Mouse (Mus musculus) gastrocnemius, postnatal 25 days (tissue): Measurements from ENCODE around the gene Asl. TPM values are rescaled to one million over a fixed set of nuclear protein-coding genes. Genes with fewer than 3 reads are reported as not detected.

ENCODE experiments used
- DNase-seq: peaks from one replicate; pipeline ENCODE4 v3.0.0; 2022
- long read RNA-seq, 2 experiments: library from polyadenylated mRNA; stranded (forward); transcript quantifications; one replicate each; pipeline ENCODE4 v2.0.0; 2021
- total RNA-seq, 2 experiments: library from RNA; stranded (reverse); gene quantifications; 1 replicate in 1 of 2; 2 replicates in 1 of 2; pipeline ENCODE4 v1.2.3; 2021

Gene Asl
- 10 to 100 TPM in 1 of 2 experiments, 1 to 10 TPM in 1; 9.4 to 10.1 TPM for total RNA-seq
- long read RNA-seq, experiment 1, transcript Asl-205 (17 exons, 1,824 nt) = major isoform, 9 of 13 reads
- long read RNA-seq, experiment 1, partial matches to known transcripts = 2 of 13 reads
- long read RNA-seq, experiment 1, other reads (novel, unspliced or antisense) = 1 of 13 reads
- long read RNA-seq, experiment 2, transcript Asl-205 (17 exons, 1,824 nt) = major isoform, 9 of 11 reads
- long read RNA-seq, experiment 2, partial matches to known transcripts = 0 of 11 reads
- long read RNA-seq, experiment 2, other reads (novel, unspliced or antisense) = 0 of 11 reads

DNA sequence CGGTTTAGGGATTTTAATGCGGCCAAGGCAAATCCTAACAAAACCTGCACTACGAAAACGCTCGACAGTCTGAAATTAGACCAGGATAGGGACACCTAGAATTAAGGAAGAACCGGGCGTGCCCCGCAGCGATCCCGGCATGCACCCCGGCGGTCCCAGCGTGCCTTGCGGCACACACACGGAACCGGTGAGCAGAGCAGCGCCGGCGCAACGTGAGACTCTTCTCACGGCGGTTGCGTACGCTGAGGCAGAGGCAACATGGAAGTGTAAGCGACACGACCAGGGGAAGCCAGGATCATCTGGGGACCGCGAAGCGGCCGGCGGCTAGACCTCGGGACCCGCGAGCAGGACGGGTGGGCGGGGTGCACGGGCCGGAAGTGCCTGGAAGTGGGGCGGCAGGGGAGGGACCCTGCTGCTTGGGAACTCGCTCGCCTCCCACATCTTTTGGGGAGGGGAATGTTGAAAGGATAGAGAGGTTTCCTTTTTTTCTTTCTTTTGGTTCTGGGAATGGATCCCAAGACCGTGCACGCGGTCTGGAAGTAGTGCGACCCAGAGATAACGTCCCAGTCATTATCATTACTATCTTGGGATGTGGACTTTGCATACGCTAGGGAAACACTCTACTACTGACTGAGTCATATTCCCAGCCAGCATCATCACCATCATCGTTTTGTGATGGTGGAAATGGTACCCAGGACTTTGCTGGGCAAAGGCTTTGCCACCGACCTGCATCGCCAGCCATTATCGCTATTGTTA is at the start of gene Asl, which contains the start of gene Crcp:
Gene Asl (minus strand): TSS at position 106 of the 756 bp plus-strand sequence.
Gene Crcp (plus strand): TSS at position 149 of the 756 bp plus-strand sequence.
- peak; percentile 79 for DNase-seq

DNA sequence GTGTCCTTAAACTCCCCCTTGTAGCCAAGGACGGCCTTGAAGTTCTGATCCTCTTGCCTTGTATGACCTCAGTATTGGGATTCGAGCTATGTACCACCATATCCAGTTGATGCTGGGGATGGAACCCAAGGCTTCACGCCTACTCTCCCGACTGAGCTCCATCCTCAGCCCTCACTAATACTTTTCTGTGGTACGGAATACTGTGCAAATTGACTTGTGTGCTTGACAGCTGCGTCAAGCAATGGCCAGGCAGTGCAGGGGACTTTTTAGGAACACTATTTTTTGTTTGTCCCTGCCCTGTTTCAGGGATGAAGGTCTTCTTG is 49.7 kb upstream of the Asl start:
- no peak for DNase-seq

DNA sequence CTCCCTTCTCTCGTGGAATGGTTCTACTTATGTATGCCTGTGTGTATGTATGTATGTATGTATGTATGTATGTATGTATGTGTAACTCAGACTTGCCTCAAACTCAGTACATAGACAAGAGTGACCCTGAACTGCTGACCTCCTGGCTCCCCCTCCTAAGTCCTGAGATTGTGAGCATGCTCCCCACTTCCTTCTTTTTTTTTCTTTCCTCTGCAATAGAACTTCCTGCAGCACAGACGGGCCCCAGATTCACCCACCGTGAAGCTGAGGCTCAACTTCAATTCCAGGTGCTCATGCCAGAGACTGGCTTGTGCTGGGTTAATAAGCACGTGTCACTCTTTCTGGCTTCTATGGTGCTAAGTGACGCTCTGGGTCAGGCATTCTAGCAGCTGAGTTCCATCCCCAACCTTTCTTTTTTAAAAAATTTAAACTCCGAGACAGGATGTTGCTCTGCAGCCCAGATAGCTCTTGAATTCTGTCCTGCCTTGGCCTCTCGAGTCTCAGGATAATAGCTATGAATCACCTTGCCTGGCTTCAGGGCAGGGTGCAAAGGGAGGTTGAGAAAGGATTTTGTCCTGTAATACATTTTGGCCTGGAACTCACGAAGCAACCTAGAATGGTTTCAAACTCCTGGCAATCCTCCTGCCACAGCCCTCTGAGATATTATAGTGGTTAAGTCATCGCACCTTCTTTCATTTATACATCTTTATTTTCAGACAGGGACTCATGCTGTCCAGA is 49.2 kb upstream of the Asl start:
- DNase-seq = no peak

DNA sequence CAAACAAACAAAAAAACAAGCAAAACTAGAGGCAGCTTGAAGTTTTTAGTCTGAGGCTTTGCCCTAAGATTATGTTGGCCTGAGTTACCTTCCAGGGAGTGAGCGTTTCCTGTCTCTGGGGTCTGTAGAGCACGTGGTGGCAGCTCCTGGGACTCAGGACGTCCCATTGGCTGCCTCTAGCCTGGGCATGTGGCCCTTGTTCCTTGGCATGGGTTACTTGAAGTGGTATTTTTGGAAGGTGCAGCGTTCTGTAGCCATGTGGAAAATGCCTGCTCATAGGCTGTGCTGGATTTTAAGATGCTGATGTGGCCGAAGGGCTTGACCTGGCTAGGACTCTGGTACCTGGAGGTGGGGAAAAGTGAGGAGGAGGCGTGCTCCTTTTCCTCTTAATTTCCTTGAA is 47.3 kb upstream of the Asl start:
- peak; percentile 67 for DNase-seq

DNA sequence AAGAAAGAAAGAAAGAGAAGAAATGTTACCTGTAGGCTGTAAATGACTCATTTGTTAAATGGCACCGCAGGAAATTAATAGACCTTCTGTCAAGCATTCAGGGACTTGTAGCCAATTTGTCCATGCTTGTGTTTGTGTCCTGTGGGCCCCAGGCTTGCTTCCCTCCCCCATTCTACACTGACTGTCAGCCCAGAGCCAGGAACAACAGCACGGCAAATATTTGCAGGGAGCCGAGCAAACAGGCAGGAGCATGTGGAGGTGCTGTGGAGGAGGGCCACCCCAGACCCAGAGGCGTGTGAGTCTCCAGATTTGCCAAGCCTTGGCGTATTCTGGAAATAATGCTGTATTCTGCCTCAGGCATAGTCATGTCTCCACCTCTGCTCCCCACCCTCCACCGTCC is 45.4 kb upstream of the Asl start:
- no peak for DNase-seq

DNA sequence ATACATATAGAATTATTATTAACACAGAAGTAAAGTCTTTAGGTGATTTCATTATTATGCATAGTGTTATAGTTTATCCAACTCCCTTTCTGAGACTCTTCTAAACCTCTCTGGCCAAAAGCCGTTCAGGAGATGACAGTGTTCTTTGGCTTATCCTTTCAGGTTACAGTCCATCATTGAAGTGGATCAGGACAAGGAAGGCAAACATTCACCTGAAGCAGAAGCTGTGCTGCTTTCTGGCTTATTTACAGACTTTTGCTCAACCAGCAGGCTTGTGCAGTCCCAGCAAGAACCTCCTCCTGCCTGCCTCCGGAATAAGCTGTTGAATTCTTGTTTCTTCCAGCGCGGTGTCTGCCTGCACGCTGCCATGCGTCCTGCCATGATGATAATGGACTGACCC is 44.0 kb upstream of the Asl start, which contains the start of gene Tpst1:
Gene Tpst1 (plus strand): TSS at position 301 of the 400 bp plus-strand sequence.
- no peak for DNase-seq

DNA sequence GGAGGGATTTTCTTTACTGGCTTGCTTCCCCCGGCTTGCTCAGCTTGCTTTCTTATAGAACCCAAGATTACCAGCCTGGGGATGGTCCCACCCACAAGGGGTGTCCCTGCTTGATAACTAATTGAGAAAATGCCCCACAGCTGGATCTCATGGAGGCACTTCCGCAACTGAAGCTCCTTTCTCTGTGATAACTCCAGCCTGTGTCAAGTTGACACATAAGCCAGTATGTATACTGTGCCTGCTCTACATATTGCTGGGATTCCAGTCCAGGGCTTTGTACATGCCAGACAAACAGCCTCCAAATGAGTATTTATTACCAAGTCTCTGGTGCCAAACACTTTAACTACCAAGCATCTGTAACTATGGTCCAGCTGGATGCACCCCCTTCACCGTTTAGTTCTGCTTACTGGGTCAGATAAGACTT is 38.8 kb upstream of the Asl start:
- no peak for DNase-seq

DNA sequence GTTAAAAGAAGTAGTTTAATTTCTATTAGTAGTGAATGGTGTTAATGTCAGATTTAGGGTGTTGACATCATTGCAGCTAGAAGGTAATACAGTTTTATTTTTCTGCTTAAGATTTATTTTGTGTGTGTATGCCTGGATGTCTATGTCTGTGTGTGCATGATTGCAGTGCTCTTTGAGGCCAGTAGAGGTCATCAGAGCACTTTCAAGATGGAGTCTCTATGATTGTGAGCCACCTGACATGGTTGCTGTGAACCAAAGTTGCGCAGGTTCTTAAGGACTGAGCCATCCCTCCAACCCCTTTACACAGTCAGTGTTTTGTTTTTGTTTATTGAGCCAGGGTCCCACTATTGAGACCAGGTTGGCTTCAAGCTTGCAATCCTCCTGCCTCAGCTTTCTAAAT is 36.5 kb upstream of the Asl start:
- DNase-seq = no peak

DNA sequence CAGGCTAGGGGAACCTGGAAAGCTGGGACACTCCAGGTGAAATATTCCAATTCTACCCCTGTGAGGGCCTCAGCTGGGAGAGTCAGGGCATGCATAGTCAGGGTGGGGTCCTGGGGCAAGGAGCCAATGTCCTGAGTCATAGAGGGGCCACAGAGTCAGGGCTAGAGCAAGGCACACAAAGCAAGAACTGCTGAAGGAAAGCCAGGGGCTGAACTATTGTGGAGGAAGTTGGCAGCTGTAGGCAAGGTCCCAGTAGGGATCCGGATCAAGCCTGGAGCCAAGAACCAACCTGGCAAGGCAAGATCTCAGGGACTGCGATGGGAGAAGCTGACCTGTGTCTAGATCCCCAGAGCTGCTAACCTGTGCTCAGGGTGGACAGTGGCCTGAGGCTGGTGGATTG is 34.7 kb upstream of the Asl start:
- no peak for DNase-seq

DNA sequence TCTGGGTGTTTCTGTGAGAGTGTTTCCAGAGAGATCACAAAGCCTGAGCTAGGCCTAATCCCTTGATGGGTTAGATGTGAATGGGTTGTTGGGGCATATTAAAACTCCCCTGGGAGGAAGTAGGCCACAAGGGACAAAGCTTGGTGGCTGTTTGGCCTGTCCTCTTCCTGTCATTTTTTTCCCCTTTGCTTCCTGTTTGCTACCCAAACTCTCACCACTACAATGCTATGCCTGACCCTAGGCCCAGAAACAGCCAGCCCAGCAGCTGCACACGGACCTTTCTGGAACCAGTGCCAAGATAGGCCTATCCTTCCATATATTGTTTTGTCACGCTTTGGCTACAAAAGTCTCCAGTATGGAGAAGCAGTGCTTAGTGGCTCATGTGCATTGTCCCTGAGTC is 33.0 kb upstream of the Asl start:
- DNase-seq = no peak

DNA sequence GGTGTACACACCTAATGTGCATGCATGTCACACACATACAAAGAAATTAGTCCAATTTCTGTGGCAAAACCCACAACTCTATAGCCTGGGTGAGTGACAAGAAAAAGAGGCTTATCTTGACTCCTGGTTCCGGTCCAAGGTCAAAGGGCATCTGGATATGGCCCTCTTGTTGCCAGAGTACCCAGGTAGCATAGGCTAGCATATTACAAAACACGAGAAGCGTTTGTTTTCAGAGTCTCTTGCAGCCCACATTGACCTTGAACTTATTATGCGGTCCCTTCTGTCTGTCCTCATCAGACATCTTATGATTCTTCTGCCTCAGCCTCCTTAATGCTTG is 31.2 kb upstream of the Asl start:
- no peak for DNase-seq

DNA sequence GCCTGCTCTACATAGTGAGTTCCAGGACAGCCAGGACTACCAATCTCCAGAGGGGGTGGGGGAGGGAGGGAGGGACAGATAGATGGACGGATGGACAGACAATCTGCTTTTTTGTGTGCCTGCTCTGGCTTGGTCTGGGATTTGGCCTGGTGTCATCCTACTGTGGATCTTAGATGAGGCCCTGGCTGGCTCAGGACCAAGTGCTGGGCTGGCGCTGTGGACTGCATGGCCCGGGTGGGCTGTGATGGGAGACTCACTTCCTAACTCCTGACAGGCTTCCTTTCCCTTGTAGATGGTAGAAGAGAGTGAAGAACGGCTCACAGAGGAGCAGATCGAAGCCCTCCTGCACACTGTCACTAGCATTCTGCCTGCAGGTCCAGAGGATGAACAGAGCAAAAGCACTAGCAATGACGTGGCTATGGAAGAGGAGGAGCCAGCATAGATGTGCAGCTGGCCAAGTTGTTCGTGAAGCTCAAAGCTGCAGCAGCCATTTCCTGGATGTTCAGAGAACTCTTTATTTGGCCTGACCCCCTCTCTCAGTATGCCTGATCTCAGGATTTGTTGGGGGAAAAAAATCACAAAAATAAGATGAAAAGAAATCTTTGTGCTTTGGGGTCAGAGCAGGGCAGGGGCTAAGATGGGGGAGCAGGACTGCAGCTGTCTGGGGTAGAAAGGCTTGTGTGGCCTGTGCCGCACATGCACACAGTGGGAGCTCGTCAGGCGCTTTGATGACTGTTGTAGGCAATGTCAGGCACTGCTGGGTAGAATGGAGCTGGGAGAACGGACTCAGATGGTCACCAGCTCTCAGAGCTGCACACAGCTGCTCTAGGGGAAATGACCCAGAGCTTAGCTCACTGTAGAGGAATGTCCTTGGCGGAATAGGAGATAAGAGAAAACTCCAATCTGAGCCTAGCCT is 30.6 kb upstream of the Asl start:
- no peak for DNase-seq

DNA sequence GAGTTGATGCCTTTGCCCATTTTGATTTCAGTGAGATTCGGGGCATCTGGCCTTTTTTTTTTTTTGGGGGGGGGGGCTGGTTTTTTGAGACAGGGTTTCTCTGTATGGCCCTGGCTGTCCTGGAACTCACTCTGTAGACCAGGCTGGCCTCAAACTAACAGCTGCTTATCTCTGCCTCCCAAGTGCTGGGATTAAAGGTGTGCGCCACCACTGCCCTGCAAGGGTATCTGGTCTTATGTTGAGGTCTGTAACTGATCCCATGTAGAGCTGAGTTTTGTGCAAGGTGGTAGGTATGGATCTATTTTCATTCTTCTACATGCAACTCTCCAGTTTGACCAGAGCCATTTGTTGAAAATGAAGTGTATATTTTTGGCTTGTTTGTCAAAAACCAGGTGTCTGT is 27.3 kb upstream of the Asl start:
- no peak for DNase-seq

DNA sequence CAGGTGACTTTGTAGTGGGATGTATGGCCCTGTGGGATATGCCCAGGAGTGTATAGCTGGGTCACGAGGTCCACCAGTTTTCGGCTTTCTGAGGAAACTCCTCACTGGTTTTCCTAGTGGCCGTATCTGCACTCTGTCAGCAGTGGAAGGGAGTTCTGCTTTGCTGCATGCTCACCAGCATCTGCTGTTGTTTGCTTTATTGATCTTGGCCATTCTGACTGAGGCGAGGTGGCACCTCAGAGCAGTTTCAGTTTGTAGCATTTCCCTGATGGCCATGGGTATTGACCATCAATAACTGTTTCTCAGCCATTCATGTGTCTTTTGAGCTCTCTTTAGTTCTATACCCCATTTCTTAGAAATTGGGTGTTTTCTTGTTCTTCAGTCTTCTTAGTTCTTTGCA is 26.6 kb upstream of the Asl start:
- no peak for DNase-seq

DNA sequence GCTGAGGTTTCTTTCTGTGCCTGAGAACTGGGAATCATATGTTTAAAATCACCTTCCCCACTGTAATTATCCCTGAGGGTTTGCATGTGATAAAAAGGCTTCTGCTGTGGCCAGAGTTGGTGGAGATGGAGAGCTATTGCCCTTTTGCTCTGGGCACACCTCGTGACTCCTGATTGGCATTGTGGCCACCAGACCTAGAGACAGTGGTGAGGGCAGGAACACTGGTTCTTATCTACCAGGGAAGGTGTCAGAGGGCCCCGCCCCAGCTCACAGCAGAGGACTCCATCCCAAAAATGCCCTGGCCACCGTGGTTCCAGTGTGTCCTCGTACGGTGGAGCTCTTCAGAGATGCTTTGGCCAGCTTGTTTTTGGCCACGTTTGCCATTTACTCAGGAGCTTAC is 23.9 kb upstream of the Asl start:
- no peak for DNase-seq

DNA sequence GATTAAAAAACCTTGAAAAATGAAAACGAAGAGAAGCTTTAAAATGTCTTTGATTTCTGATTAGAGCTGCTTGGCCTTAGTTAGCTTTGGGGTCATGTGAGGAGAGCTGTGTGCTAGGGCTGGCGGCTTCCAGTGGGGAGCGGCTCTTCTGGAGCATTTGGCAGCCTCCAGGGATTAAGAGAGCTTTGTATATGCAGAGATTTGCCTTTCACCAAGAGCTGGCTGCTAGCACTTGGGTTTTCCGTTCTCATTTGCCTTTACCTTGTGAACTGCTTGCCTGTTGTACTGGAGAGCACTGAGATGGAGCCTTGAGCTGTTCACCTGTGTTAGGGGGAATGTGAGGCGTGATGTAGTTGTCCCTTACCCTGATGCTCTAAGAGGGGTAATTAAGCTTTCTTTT is 23.5 kb upstream of the Asl start:
- no peak for DNase-seq

DNA sequence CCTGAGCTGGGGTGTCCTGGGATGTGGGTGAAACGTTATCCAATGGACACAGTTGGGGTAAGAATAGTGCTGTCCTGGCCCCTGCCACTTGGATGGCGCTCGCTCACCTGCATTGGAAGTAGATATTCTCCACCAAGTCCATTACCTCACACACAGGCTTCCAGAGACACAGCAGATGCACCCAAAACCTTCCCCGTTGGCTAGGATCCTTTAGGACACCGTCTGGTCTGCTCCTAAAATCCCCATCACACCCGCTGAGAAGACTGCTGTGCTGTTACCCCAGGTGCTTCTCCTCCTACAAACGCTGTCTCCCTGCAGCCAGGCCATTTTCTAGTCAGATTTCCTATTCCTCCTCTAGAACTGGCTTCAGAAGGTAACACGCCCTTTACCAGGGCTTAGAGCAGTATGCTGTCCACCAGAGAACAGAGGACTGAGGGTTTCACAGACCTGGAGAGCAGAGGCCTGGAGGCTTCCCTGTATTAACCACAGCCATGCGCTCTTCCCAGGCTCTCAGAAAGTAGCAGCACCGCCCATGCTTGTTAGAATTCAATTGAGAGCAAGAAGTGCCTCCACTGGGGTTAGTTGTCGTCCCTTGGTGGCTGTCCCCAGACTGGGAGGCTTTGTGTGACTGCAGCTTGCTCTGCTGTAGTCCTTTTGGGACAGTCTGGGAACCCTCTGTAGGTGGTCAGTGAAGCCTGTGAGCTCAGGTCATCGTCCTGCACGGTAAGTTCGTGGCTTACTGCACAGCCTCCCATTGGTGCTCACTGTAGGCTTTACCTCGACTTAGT is 22.2 kb upstream of the Asl start:
- DNase-seq = no peak

DNA sequence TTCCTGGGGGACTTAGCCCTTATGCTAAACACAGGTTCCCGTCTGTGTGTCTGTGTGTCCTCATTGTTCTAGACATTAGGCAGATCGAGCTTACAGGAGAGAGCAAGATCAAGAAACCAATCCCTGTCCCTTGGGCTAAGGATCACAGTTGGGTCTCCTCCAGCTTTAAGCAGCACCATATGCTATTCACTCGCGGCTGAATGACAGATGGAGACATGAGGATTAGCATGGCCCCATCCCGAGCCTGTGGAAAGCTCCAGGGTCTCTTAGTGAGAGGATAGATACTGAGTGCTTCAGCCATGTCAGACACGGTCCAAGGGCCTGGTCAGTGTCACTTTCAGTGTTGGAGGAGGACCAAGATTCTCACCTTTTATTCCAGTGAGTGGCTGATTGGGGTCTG is 21.4 kb upstream of the Asl start:
- no peak for DNase-seq

DNA sequence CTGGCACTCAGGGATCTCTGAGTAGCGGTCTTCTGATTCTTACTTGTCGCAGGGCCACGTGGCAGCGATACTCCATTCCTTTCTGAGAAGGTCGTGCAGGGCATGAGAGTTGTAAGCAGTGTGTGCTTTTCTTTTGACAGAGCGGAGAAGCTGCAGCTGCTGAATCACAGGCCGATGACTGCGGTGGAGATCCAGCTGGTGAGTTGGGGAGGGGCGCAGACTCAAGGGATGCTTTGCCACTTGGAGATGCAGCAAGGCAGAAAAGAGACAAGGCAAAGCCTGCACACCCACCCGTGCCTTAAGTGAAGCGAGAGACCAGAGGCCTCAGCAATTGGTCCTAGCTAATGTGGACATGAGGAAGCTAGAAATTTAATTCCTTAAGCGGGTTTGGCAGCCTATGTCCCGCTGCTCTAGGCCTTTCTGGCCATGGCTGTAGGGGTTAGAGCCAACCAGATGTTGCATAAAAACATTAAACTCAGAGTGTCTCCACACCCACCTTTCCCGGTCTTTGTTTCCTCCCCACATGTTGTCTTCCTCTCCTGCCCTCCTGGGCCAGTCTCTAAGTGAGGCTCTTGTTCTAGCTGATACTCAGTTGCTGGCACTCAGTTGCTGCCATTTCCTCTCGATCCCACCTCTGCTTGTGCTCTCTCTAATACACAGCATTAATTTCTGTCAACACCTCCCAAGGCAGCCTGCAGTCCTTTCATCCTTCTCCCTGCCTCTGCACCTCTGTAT is 19.9 kb upstream of the Asl start:
- DNase-seq = peak; percentile 65

DNA sequence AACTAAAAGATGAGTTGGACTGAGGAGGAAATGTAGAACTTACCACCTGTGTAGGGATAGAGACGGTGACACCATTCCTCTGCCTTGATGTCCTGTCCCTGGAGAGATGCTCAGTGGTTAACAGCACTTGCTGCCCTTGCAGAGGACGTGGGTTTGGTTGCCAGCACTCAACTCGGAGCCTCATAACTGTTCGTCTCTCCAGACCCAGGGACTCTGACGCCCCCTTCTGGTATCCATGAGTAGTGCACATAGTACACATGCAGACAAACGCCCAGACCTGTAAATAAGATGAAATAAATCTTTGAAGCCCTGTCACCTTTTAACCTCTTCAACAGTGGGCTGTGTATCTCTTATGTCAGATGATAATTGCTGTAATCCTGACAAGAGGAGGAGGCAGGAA is 18.0 kb upstream of the Asl start:
- no peak for DNase-seq

DNA sequence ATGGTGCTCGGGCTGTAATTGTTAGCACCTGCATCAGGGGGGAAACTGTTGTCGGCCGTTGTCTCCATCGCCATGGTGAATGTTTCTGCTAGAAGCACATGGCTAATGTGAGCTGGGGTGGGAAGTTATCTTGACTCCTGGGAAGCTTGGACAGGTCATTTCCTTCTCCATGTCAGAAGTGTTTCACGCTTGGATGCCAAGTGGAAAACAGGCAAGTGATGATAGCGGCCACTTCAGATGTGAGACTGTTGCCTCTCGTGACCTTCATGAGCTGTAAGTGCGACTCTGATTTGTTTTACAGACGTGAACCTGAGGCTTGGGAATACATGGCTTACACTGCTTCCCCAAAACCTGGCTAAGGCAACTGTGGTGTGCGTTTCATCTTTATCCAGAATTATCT is 17.5 kb upstream of the Asl start:
- DNase-seq = no peak
